Mouse (Mus musculus) forebrain, embryonic 13.5 days (tissue): ENCODE data around the gene Olfr55. TPM values are rescaled to one million over a fixed set of nuclear protein-coding genes. Genes with fewer than 3 reads are reported as not detected.
"Not testable (repeated sequence)": the region's sequence is repeated elsewhere in the genome, so short reads cannot be mapped to it uniquely, and the experiment has no call there.

Source experiments
- ATAC-seq: fragments of 200-750 bp; cut with Nextera tagmentation; 2 replicates; pipeline ENCODE4 v1.8.0; 2017
- H3K27ac ChIP-seq: fragments of 300-500 bp; sonication (generic); 2 replicates; pipeline ENCODE4 v1.5.1; 2015; ENCODE audit warnings: inconsistent platforms, mild to moderate bottlenecking, moderate library complexity
- H3K27me3 ChIP-seq: fragments of 300-500 bp; sonication (generic); 2 replicates; pipeline ENCODE4 v1.6.1; 2015; ENCODE audit warnings: mild to moderate bottlenecking, inconsistent platforms
- H3K36me3 ChIP-seq: fragments of 300-500 bp; sonication (generic); 2 replicates; pipeline ENCODE4 v1.6.1; 2015; ENCODE audit warnings: mild to moderate bottlenecking, inconsistent platforms; ENCODE audit not compliant: poor library complexity, severe bottlenecking
- H3K4me1 ChIP-seq: fragments of 300-500 bp; sonication (generic); 2 replicates; pipeline ENCODE4 v1.6.1; 2015; ENCODE audit warnings: inconsistent platforms
- H3K4me2 ChIP-seq: fragments of 300-500 bp; sonication (generic); 2 replicates; pipeline ENCODE4 v1.6.1; 2015; ENCODE audit warnings: inconsistent platforms, mild to moderate bottlenecking, moderate library complexity
- H3K4me3 ChIP-seq: fragments of 300-500 bp; sonication (generic); 2 replicates; pipeline ENCODE4 v1.5.1; 2015; ENCODE audit warnings: mild to moderate bottlenecking, inconsistent platforms
- H3K9ac ChIP-seq: fragments of 300-500 bp; sonication (generic); 2 replicates; pipeline ENCODE4 v1.6.1; 2015; ENCODE audit warnings: mild to moderate bottlenecking, inconsistent platforms
- H3K9me3 ChIP-seq: fragments of 300-500 bp; sonication (generic); replicated peaks from 2 replicates; pipeline ENCODE4 v1.6.1; 2016; ENCODE audit warnings: inconsistent platforms
- WGBS: fragments of 180-500 bp; shearing (Covaris S2); methylation state at CpG from one replicate; pipeline ENCODE4 v1.1.7; 2015; 5-methylcytosine and 5-hydroxymethylcytosine counted together
- polyA plus RNA-seq: library from polyadenylated mRNA; unstranded; fragments of >200 nt; fragmentation: Nextera tagmentation; extraction: Ambion mirVana; gene quantifications from 2 replicates; pipeline ENCODE4 v1.2.1, GENCODE M21; 2015

Olfr55 gene
- polyA plus RNA-seq, result 0.05 TPM in 1 of 2 replicates, not detected in the other

DNA sequence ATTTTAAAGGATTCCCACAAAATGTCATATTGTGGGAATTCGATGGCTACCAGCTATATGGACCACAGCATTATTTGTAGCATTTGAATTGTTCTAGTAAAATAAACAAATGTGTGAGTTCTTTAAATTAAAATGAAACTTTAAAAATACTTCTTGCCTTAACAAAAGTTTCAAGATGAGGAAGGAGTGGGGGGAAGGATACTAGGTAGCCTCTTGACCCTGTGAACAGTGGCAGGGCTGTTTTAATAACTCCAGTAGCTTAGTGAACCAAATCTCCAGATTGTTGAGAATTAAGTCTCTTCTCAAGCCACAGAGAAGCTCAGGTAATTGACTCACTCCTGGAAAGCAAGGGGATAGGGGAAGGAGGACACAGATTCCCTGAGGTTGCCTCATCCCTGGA, at the start of gene Olfr55:
TSS of gene Olfr55 (plus strand) at position 301 of the 400 bp plus-strand sequence.
- H3K36me3 ChIP-seq, ATAC-seq, H3K9me3 ChIP-seq, H3K9ac ChIP-seq, H3K4me3 ChIP-seq, H3K27me3 ChIP-seq, H3K4me2 ChIP-seq, H3K4me1 ChIP-seq, H3K27ac ChIP-seq: not testable (repeated sequence)
- 78% methylated on average over 1 of the region's 1 CpGs for WGBS

DNA sequence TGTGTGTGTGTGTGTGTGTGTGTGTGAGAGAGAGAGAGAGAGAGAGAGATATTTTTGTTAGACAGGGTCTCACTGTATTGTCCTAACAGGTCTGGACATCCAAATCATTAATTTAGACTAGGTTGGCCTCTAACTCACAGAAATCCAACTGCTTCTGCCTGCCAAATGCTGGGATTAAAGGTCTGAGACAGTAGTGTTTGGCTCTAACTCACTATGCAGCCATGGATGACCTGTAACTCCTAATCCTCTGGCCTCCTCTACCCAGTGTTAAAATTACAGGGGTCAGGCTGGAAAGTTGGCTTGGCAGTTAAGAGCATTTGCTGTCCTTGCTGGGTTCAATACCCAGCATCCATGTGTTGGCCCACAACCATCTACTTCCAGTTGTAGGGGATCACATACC, 43.7 kb upstream of the Olfr55 start:
- Histone ChIP-seq H3K4me3 (no peak overlapping the region), H3K27me3 (no peaks in the 10 kb centered on the region), H3K27ac (no peak overlapping the region), H3K9me3 (no peaks in the 10 kb centered on the region), H3K4me2 (no peak overlapping the region), H3K9ac (no peak overlapping the region), H3K4me1 (no peaks in the 10 kb centered on the region), H3K36me3 (no peaks in the 10 kb centered on the region)
- ATAC-seq, result no peak

- H3K4me1 ChIP-seq, result no peaks in the 10 kb centered on the region
- no peak overlapping the region for H3K27ac ChIP-seq
- H3K4me2 ChIP-seq, result no peak overlapping the region
- no peak overlapping the region for H3K9ac ChIP-seq
- WGBS, result 65% methylated on average over 2 of the region's 2 CpGs
- no peaks in the 10 kb centered on the region for H3K36me3 ChIP-seq
- H3K9me3 ChIP-seq, result no peaks in the 10 kb centered on the region
- H3K4me3 ChIP-seq, result no peak overlapping the region
- no peak for ATAC-seq
- no peaks in the 10 kb centered on the region for H3K27me3 ChIP-seq
Observed at GRCm38 (mm10) chr17:33126257-33126656, 42.0 kb upstream of the Olfr55 start.

DNA sequence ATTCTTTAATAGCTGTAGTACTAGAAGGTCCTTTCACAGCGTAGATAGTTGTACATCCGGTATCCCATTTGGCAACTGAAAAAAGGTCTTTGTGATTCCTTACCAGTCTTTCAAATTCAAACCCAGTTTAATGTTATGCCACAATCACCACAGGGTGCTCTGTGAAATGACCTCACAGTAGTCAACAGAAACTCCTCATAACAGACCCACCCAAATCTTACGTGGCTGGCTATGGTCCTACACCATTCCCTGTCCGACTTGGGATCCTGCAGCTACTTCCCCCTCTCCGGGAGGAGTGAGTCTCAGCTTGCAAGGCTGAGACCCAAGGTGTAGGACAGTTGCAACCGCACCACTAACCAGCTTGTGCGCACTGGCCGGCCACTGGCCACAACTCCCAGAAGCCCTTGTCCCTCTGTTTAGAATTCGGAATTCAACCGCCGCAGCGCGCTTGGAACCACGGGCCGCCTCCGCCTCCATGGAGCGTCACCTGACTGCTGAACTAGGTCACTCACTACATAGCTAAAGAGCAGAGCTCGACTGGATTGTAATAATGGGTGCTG, 28.9 kb upstream of the Olfr55 start, which contains the start of gene Morc2b:
TSS of gene Morc2b (minus strand) at position 423 of the 560 bp plus-strand sequence.
- Histone ChIP-seq H3K27me3 (no peaks in the 10 kb centered on the region), H3K9ac (no peak within 1 kb of the TSS), H3K4me1 (no peaks in the 10 kb centered on the region), H3K4me3 (no peak within 1 kb of the TSS), H3K9me3 (peaks cover 8% of the 10 kb centered on the region; the same call in 1 of the 2 replicates), H3K36me3 (no peaks in the 10 kb centered on the region), H3K4me2 (no peak within 1 kb of the TSS), H3K27ac (no peak within 1 kb of the TSS)
- no peak for ATAC-seq
- 82% methylated on average over 18 of the region's 18 CpGs for WGBS

DNA sequence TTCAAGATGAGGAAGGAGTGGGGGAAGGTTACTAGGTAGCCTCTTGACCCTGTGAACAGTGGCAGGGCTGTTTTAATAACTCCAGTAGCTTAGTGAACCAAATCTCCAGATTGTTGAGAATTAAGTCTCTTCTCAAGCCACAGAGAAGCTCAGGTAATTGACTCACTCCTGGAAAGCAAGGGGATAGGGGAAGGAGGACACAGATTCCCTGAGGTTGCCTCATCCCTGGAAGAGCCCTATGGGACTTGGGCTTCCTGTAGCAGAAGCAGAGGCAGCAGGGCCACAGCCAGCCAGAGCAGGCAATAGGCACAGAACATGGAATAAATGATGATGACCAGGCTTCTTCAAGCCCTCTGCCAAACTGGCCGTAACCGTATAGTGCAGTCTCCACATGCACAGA, 22.8 kb downstream of the Olfr55 start, which contains the start of gene Olfr239:
TSS of gene Olfr239 (plus strand) at position 301 of the 400 bp plus-strand sequence.
- not testable (repeated sequence) for H3K27ac ChIP-seq, H3K9me3 ChIP-seq, H3K4me3 ChIP-seq, H3K36me3 ChIP-seq, H3K27me3 ChIP-seq, H3K4me1 ChIP-seq, ATAC-seq, H3K9ac ChIP-seq, H3K4me2 ChIP-seq
- WGBS, result no CpG with 5 or more reads among the region's 2 CpGs

- no peak for ATAC-seq
Observed at GRCm38 (mm10) chr17:33221590-33221989, 53.3 kb downstream of the Olfr55 start, which contains the start of gene Olfr1564. TSS of gene Olfr1564 (minus strand) at chr17:33221690.

More at GRCm38 (mm10) chr17:33221590-33221989, 53.3 kb downstream of the Olfr55 start, which contains the start of gene Olfr1564:
- H3K36me3 ChIP-seq, result no peaks in the 10 kb centered on the region
- no peaks in the 10 kb centered on the region for H3K4me1 ChIP-seq
- no peak within 1 kb of the TSS for H3K4me2 ChIP-seq
- WGBS, result 83% methylated on average over 2 of the region's 2 CpGs
- no peaks in the 10 kb centered on the region for H3K27me3 ChIP-seq
- H3K4me3 ChIP-seq, result no peak within 1 kb of the TSS
- H3K9me3 ChIP-seq, result peaks cover 7% of the 10 kb centered on the region
- H3K9ac ChIP-seq, result no peak within 1 kb of the TSS
- H3K27ac ChIP-seq, result no peak within 1 kb of the TSS

Other genes starting within 250 kb of the Olfr55 start
- gene Cyp4f13, start 221.0 kb upstream of the Olfr55 start, polyA plus RNA-seq, result 5.6 and 6.0 TPM in 2 replicates
- gene Zfp472, start 202.6 kb upstream of the Olfr55 start, polyA plus RNA-seq, result 11.4 and 12.5 TPM in 2 replicates
- 19.1 and 20.4 TPM in 2 replicates for gene Zfp952, start 175.3 kb upstream of the Olfr55 start, polyA plus RNA-seq
- gene Zfp763, start 135.0 kb upstream of the Olfr55 start, polyA plus RNA-seq, result 24.6 and 27.5 TPM in 2 replicates
- gene 4921501E09Rik, start 100.4 kb upstream of the Olfr55 start, polyA plus RNA-seq, result not detected in 2 replicates
- gene Zfp563, start 79.1 kb upstream of the Olfr55 start, polyA plus RNA-seq, result 18.1 and 18.2 TPM in 2 replicates
- gene Morc2b, start 28.8 kb upstream of the Olfr55 start, polyA plus RNA-seq, result 0.04 and 0.16 TPM in 2 replicates
- not detected in 2 replicates for gene Olfr239, start 22.9 kb downstream of the Olfr55 start, polyA plus RNA-seq
- 0.10 TPM in 1 of 2 replicates, not detected in the other for gene Olfr1564, start 53.2 kb downstream of the Olfr55 start, polyA plus RNA-seq
- 20.1 and 23.0 TPM in 2 replicates for gene Zfp955a, start 86.7 kb downstream of the Olfr55 start, polyA plus RNA-seq
- 0.04 and 0.08 TPM in 2 replicates for gene Olfr63, start 96.2 kb downstream of the Olfr55 start, polyA plus RNA-seq
- 15.3 and 16.7 TPM in 2 replicates for gene Zfp955b, start 121.1 kb downstream of the Olfr55 start, polyA plus RNA-seq
- 16.5 and 19.3 TPM in 2 replicates for gene Zfp81, start 190.4 kb downstream of the Olfr55 start, polyA plus RNA-seq
- 22.6 and 23.2 TPM in 2 replicates for gene Zfp101, start 226.2 kb downstream of the Olfr55 start, polyA plus RNA-seq